Mouse (Mus musculus) layer of hippocampus, adult 11-12 months (tissue): ENCODE results near the gene Iqsec3.

Experiments used
- DNase-seq: peaks from one replicate; pipeline ENCODE4 v3.0.0; 2022; ENCODE audit warnings: low spot score

The Iqsec3 gene

DNA sequence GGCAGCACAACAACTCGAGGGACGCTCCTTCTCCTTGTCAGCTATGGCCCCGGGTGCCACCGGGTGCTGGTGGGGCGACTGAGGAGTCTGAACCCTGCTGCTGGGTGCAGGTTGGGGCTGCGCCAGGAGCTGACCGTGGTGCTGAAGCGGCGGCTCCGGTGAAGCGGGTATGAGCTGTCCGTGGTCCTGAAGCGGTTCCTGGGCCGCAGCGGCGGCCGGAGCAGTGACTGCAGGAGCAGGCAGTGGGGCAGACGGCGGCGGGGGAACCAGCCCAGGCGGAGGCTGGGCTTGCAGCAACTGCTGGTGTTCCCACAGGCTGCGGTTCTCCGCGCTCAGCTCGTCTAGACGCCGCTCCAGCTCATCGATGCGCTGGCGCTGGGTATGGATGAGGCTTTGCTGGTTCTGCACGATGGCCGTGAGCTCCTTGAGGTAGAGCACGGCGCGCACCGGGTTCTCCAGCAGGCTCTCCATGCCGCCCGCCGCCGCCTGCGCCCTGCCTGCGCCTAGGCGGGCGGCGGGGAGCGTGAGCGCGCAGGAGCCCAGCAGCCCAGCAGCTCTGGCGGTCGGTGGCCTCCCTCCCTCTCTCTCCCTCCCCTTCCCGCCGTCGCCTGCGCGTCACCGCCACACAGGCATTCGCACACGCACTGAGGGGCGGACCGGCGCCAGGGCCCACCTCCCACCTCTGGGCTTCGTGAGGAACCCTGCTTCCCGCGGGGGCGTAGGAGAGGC lies at the start of gene Iqsec3:
Gene Iqsec3, minus strand, starts transcription at position 586 of the 729 bp plus-strand sequence.
- peak; percentile 74 for DNase-seq

DNA sequence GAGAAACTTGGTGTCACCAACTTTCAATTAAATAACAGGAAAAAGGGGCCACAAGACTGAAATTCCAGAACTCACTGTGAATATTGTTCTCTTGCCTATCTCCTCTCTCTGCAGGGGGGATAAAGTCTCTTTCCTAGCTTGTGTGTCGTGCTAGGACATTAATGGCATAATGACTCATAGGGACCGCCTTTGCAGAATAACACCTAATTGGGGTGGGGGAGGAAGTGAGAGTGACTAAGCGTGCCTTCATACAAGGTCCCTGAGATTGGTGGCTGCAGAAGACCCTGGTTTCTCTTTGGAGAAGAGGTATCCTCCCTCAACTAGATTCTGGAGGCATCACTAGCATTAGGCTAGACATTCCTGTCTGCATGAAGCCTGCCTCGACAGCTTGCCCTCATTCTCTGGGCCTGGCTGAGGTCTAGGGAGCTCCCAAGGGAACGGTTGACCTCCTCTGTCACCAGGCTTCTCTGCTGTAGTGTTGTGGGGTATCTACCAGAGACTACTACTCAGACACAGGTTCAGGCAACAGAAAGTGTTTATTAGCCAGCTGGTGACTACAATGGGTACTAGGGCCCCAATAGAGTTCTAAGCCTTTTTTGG lies 48.7 kb upstream of the Iqsec3 start:
- DNase-seq: no peak

DNA sequence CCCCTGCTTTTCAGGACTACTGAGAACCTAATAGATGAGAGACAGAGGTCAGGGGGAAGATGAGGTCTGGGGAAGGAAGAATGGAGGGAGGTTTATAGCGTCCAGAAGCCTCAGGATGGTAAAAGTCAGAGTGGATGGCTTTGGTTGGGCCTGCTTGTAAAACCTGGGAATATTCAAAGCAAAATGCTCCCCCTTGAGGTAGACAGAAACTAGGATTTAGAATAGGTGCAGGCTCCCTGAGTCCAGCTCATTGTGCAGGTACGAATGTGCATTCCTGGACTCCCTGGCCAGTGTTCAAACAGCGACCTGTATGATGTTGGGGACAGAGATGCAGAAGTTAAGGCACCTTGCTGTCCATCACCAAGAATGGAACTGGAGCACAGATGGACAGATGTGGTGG lies 47.6 kb upstream of the Iqsec3 start:
- no peak for DNase-seq

DNA sequence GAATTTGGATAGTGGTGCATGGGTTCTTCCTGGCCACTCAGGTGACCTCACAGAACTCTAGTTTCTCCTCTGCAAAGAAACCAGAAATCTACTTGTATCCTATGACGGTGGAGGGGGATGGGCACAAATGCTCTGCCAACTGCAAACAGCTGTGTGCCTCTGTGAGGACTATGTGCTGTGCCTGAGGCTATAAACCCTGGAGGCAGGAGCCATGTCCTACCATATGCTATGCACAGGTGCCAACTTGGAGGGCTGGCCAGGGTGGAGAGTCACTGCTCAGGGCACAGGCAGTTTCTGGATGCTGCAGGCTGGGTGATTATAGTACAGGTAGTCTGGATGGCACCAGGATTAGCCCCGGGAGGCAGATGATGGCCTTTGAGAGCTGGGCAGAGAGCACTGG lies 46.4 kb upstream of the Iqsec3 start:
- no peak for DNase-seq

DNA sequence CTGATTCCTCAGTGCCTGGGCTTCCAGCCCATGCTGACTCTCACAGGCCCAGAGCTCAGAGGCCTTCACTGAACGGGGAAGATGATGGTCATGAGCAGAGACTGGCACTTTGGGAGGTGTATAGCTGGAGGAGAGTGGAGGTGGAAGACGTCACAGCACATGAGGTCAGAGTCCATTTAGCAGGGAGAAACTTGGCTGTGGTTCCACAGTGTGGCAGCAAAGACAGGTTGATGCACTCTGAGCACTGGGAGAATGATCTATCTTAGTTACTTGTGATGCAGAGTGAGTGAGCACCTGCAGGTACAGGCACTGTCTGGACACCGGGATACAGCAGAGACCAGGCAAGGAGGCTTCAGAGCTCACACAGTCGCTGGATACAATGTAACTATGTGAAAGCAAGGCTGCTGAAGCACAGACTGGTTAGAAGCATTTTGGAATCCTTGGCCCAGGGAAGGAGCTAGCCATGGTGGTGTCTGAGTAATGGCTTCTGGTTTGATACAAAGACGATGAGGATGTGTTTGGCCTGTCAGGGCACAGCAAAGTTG lies 45.9 kb upstream of the Iqsec3 start:
- no peak for DNase-seq

DNA sequence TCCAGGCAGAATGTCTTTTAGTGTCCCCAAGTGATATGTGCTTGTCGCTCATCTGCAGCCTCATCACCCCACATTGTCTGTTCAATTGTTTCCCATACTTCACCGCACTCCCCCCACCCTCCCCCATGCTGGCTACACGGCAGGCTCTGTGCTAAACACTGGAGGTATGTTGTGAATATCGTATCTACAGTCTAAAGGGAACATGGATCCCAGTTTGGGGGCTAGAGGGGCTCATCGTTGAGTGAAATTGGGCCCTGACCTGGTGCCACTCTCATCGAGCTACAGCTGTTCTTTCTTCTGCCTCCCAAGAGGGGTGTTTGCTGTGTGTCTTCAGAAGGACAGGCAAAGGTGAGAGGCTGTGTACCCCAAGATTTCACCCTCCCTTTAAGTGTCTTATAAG lies 44.2 kb upstream of the Iqsec3 start:
- no peak for DNase-seq

DNA sequence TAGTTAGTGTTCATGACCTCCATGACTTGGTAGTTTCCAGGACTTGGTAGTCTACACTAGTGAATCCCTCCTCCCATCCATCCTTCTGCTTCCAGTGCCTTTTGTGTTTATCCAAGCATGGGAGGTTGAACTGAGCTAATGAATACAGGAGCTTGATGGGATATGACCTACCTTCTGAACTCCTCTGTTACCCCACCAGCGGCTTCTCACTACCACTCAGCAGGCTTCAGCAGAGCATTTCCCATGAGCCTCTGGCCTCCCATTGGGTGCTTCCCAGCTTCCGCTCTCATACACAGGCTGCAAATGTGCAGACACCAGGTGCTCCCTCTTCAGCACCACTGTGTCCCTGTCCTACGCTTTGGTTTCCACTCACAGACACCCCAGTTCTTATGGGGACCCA lies 36.9 kb upstream of the Iqsec3 start:
- no peak for DNase-seq

DNA sequence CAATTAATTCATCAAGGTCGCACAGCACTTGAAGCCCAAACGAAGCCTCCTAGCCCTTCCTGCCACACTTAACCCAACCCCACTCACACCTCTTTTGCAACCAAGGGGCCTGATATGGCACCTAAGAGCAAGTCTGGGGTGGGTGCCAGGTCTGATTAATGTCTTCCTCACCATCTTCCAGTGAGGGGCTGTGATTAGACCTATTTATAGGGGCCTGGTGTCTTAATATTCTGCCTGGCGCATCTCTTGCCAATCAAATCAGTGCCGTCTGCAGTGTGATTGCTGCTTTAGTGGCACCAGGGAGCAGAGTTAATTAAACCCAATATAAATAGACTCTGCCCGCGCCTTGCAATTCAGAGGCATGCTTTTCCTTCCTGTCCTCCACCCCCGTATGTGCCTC lies 36.4 kb upstream of the Iqsec3 start:
- DNase-seq: no peak

DNA sequence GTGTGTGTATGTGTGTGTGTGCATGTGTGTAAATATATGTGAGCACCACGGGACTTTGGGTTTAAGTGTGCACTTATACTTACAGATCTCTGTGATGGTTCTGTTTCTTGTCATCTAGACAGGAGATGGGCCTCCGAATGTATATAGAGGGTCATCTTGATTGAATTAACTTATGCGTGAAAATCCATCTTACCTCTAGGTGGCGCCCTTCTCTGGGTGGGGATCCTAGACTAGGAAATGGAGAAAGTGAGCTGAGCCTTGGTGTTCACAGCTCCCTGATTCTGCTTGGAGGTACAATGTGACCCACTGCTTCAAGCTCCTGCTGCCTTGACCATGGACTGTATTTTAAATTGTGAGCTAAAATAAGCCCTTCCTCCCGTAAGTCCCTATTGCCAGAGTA lies 34.8 kb upstream of the Iqsec3 start:
- no peak for DNase-seq

DNA sequence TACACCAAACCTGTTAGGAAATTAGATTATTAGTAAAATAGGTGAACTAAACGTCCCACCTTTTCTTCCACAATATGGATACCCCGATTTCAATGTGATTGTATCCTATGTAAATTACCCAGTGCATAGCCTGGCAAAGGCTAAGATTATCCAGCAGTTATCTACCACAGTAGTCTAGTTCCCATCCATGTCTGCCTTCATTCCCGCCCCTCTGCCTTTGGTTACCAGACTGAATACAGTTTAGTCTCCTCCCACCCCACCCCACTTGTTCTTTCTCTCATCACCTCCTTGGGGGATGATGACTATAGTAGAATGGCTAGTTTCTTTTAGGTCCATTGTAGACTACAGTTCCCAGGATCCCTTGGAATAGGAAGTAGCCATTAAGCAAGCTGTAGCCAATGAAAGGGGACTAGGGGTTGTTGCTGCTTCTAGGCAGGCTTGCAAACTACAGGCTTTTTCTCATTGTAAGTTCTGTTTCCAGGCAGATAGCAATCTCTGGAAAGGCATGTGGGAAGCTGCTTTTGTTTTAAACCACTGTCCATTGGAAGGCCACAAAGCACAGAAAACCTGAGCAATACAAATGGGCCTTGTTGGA lies 27.7 kb upstream of the Iqsec3 start:
- no peak for DNase-seq

DNA sequence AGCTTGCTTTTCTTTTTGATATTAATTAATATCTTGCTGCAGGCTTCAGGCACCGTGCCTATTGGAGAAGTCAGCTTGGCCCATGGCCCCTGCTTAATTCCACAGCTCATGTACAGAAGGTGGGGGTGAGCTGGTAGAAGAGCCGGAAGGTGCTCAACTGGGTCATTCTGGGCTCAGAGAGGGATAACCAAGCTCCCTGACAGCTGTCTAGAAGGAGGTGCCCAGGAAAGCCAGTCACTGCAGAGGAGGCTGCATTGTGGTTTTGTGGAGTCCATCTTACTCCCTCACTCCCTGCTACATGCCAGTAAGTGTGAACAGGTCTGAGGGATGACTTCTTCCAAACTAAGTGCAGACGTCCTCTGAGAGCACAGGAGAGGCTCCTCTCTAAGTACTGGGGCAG lies 26.4 kb upstream of the Iqsec3 start:
- DNase-seq: no peak

DNA sequence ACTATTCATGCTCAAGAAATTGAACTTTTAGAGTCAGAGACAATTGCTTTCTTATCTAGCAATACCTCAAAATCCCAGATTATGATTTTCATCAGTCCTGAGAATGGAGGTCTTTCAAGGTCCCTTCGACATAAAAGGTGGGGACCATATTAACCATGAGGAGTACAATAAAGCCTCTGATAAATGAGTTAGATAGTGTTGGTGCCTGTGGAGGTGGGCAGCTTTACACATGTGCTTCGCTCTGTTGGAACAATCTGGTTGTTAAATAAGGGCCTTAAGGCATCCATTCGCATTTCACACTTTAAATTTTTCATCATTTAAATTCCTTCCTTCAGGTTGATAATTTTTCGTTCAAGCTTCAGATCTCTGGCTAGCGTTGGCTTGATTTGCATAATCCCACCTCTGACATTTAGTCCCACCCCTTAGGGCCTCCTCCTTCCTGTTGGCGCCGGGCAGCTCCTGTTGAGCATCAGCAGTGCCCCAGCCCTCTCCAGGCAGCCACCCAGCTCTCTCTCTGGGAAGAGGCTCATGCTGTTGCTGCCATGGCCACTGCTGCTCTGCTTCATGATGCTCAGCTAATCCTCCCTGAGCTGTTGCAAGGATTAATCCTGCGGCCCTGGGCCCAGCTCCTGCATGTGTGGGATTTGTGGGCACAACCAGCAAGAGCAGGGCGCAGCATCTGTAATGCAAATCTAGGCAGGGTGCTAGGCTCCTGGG lies 25.5 kb upstream of the Iqsec3 start:
- peak; percentile 48 for DNase-seq

DNA sequence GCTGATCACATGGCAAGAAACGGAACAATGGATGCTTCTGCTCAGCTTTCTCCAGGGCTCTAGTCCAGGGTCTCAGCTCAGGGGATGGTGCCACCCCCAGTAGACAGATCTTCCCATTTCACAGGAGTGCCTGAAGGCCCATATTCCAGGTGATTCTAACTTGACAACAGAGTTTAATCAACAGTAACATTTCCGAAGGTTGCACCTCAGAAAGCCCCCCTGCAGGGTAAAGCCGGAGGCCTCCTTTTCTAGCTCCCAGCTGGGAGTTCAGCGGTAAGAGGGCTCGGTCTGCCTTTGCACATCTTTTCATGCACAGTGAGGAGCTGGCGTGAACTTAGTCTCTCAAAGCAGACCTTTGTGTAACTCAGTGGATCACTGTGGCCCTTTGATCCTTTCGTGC lies 22.1 kb upstream of the Iqsec3 start:
- DNase-seq: no peak

DNA sequence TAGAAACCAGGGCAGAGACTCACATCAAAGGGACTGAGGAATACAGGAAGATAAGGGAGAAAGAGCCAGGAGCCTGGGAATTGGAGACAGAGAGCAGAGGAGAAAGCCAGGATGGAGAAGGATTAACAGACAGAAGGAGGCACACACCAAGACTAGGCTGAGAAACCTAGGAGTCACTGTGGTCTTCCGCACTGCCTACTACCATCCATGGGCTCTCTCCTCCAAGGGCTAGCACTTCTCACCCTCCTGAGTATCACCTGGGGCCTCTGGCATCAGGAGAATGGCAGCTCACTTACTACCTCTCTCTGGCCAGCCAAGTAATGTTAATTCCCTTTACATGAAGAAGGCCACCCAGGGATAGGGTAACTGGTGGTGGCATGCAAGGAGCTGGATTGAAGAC lies 21.5 kb upstream of the Iqsec3 start:
- DNase-seq: no peak

DNA sequence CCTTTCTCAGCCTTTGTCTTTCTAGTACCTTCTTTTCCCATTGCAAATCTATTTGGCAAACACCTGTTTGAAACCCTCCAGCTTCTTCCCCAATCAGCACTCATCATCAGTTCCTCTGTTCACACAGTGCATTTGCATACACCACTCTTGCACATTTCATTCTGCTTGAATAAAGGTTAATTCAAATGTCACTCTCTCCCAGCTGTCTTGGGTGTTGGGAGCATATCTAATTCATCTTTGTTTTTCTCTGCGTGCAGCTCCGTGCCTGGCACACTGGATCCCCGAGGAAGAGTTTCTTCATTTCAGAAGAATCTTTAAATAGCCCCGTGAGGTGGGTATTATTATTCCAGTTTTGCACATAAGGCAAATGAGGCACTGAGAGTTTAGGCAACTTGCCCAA lies 20.8 kb upstream of the Iqsec3 start:
- no peak for DNase-seq

DNA sequence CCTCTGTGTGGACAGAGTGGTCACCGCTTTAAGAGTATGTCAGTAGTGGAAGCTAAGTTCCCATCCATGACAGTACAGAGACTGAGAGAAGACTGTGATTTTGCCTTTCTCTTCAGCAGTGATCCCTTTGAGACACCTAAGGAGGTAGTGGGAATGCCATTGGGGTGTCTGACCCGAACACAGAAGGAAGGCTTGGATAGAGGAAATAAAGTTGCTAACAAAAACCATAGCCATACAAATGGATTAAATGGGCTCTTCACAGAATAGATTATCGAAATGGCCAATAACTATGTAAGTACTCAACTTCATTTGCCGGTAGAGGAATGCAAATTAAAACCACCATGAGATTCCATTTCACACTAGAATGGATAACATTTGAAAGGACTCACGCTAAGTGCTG lies 17.9 kb upstream of the Iqsec3 start:
- DNase-seq: no peak

DNA sequence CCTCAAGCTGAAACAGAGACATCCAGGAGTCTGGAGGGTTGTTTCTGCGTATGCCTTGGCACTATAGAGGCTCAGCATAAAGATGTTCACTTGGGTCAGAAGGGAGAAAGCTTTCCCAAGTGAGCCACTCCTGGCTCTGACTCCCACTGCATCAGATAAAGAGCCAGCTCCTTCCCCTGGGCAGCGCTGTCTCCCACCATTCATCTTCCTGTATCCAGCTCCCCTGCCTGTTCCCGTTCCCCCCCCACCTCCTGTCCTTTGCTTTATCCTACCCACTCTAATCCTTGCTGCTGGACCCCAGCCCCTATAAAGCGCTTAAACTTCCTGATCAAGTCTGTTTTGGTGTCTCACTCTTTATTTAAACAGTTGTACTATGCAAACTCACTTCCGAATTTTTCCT lies 1.2 kb downstream of the Iqsec3 start:
- DNase-seq: no peak

DNA sequence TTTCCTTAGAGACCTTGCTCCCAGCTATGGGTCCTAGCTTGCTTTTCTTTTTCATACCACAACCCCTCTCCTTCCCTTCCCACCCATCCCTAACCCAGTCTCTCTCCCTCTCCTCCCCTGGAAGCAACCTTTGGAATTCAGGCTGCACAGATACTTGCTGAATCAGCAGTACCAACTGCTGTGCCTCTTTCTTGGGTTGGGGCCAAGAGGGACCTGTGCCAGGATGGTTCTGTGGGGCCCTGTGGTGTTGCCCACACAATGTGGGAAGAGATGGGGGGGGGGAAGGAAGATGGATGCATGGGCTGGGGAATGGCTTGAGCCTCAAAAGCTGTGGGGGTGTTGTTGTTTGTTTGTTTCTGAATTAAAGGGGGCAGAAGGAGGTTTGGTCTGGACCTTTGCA lies 5.2 kb downstream of the Iqsec3 start:
- no peak for DNase-seq

DNA sequence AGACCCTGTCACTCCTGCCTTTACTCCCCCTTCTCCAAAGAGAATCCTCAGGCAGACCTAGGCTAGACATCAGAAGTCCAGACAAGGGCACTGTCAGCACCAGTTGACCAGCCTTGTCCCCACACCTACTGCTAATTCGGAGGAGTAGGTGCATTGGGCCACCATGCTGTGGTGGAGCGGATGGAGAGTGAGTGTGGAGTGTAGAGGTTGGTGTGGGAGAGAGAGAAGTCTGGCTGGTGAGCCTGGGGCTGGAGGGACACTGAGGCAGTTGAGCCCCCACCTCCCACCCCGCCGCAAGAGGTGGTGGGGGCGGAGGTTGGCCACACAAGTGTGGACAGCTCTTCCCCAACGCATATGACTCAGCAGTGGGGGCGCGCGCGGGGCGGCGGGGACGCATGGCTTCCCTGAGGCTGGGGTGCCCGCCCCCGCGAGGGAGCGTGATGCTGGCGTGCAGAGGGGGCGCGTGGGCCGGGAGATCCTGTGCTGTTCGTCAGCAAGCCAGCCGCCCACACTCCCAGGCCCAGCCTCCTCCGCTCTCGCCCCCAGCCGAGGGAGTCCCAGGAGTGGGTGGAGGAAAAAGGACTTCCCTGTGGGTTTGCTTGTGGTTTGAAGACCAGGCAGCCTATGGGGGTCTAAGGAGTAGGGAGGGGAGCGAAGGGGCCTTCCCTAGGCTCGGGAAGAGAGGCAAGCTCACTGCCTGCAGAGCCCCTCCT lies 10.7 kb downstream of the Iqsec3 start:
- DNase-seq: peak; percentile 32

DNA sequence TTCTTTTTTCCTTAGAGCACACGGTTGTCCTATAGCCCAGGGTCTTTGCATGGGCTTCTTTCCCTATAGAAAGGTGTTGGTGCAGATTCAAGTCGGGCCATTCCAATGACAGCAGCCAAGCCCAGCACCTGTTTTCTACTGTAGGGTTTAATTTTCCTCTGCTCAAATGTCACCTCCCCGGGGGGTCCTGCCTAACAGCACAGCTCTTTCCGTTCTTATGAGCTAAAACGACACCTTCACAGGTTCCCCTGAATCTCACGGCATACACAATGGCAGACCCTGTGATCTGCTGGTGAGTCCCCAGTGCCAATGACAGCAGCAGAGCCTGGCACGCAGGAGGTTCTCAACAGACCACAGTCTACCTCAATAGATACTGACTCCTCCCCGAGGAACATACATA lies 16.1 kb downstream of the Iqsec3 start:
- DNase-seq: no peak

DNA sequence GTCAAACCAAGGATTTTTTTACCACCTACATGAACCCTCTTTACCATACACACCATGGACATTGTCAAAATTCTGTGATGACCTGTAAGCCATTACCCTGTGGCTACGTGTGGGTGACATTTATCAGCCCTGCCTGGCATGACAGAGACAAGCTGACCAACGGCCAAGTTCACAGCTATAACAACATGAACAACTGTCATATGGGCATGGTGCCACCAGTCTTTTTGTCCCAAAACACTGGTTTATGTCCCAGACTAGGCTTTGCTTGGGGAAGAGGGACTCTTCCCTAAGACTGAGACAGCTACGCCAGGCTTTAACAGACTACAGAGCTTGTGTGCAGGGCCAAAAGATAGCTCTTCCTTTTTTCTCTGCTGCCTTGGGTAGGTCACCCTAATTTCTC lies 16.8 kb downstream of the Iqsec3 start:
- no peak for DNase-seq
